Mouse (Mus musculus): ENCODE data around the gene Pde6g. TPM values are rescaled to one million over a fixed set of nuclear protein-coding genes. Genes with fewer than 3 reads are reported as not detected.

The Pde6g gene
- polyA plus RNA-seq, 1 experiment: 0.53 TPM

DNA sequence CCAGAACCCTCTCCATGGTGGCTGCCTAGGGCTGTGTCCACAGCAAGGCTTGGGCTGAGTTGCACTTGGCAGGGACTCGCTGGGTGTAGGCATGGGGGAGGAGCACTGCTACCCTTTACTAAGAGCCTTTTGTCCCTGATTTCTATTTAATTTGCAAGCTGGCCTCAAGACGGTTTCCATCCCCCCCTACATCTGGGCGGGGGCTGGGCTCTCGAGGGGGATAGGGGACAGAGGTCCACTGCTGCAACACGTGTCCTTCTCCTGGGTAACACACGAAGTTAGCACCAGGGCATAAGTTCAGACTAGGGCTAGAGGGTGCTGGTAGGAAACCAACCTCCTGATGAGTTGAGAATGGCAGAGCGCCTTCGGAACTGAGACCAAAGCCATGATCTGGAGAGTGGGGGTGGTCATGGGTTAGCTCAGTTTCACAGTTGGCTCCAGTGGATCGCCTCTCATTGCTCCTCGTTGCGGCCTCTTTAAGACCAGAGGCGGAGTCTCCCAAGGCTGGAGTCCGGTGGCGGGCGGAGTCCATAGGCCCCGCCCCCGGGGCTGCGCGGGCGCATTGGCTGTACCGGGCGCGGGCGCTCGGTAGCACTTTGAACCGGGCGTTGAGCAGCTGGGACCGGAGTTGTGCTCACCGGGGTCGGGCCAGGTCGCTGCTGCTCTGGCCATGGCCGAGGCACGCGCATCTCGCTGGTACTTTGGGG is 38.2 kb upstream of the Pde6g start, which contains the start of gene Slc25a10:
Slc25a10 (plus strand) TSS at position 524 of the 707 bp plus-strand sequence.
- peak; percentile 93 for DNase-seq (ENCODE audit: low read depth)
- TF ChIP-seq POLR2A (IDR thresholded peaks at IDR 0.05; ENCODE audit: borderline replicate concordance, extremely low read depth, insufficient read depth, insufficient read length, poor library complexity, severe bottlenecking) (peak; percentile 36; the same call in 1 of the 2 replicates), CTCF (IDR thresholded peaks at IDR 0.05; ENCODE audit: borderline replicate concordance, extremely low read depth, insufficient read depth, insufficient read length) (no peak)

DNA sequence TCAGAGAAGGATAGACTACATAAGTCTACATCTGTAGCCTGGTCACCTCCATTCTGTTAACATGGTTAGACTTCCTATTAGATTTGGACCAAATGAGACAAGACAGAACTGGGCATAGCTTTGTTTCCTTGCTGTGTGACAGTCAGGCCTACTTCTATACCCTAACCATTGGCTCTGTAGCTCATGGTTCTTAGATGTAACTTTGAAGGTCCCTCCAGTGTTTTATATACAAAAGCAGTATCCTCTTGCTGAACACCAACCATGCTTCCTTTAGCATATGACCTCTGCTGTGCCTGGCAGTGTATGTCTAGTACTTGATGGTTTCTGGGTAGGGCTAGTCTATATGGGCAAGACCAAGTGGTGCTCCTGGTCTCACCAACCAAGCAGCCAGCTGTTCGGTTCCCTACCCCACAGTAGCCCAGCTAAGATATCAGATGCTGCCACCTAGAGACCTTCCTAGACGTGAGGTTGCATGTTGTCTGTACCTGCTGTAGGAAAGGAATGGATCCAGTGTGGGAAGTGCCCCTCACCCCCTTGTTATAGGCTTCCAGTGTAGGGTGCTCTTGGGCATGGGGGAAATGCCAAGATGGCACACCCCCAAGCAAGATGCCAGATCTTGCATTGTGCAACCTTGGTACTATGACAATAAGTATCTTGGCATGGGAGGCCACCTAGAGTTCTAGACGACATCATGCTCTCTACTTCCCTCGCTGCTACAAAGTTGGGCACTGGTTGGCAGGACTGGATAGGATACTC is 37.2 kb upstream of the Pde6g start:
- TF ChIP-seq POLR2A (IDR thresholded peaks at IDR 0.05; ENCODE audit: borderline replicate concordance, extremely low read depth, insufficient read depth, insufficient read length, poor library complexity, severe bottlenecking) (no peak), CTCF (IDR thresholded peaks at IDR 0.05; ENCODE audit: borderline replicate concordance, extremely low read depth, insufficient read depth, insufficient read length) (no peak)
- no peak for DNase-seq (ENCODE audit: low read depth)

DNA sequence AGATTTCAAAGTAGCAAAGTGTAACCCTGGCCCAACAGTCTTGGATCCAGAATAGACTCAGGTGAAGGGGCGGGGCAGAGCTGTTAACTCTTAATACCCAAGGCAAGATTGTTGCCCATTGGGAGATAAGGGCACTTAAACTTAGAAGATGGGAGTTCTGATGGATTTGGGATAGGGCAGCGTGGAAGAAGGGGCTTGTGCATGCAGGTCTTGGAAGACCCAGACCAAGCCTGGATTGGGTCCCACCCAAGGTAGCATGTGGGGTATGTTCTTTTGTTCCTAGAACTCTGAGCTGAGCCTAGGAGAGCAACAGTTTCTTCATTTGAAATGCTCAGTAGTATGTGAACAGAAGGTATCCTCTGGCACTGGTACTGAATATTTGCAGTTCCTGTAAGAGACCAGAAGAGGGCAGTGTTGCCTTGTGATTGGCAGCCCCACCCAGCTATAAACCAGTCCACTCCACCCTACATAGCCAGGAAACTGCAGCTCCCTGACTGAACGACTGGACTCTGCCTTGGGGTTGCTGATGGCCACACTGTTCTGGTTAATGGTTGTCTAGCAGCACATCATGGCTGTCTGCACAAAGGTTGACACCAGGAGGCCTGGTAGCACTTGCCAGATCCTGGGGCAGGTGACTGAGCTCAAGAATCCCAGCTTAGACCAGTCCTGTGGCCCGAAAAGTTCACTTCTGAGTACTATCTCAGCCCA is 35.9 kb upstream of the Pde6g start:
- peak; percentile 91 for DNase-seq (ENCODE audit: low read depth)
- TF ChIP-seq POLR2A (IDR thresholded peaks at IDR 0.05; ENCODE audit: borderline replicate concordance, extremely low read depth, insufficient read depth, insufficient read length, poor library complexity, severe bottlenecking) (no peak), CTCF (IDR thresholded peaks at IDR 0.05; ENCODE audit: borderline replicate concordance, extremely low read depth, insufficient read depth, insufficient read length) (peak; percentile 88)

DNA sequence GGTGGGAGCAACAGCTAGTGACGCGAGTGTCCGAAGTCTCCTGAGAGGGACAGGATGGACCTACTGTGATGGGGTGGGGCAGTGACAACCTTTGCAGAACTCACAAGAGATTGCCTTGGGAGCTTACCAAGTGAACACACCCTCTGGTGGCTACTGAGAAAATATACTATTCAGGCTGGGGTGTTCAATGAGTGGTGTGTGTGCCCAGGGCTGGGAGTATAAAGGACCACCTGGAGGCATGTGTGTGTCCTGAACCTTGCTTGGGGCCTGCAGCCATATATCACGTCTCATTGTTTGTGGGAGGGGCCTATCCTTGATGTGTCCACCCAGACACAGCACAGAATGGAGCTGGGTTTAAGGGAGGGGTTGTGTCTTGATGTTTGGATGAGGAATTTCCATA is 35.2 kb upstream of the Pde6g start:
- DNase-seq (ENCODE audit: low read depth): no peak
- TF ChIP-seq POLR2A (IDR thresholded peaks at IDR 0.05; ENCODE audit: borderline replicate concordance, extremely low read depth, insufficient read depth, insufficient read length, poor library complexity, severe bottlenecking): no peak
- TF ChIP-seq CTCF (IDR thresholded peaks at IDR 0.05; ENCODE audit: borderline replicate concordance, extremely low read depth, insufficient read depth, insufficient read length): no peak

DNA sequence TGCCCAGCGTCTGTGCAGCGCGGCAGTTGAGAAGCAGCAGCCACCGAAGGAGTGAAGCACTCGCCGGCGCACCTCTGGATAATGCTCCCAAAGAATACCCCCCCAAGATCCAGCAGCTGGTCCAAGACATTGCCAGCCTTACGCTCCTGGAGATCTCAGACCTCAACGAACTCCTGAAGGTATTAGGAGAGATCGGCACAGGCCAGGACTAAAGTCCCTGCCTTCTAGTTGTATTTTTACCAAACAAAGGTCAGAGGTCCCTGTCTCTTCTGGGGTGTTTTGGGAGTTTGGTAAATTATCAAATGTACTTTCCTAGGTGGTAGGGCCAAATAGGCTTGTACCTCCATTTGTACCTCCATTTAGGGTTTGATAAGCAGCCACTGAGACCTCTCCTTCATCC is 32.0 kb upstream of the Pde6g start:
- TF ChIP-seq CTCF (IDR thresholded peaks at IDR 0.05; ENCODE audit: borderline replicate concordance, extremely low read depth, insufficient read depth, insufficient read length) (no peak), POLR2A (IDR thresholded peaks at IDR 0.05; ENCODE audit: borderline replicate concordance, extremely low read depth, insufficient read depth, insufficient read length, poor library complexity, severe bottlenecking) (no peak)
- DNase-seq (ENCODE audit: low read depth): no peak

DNA sequence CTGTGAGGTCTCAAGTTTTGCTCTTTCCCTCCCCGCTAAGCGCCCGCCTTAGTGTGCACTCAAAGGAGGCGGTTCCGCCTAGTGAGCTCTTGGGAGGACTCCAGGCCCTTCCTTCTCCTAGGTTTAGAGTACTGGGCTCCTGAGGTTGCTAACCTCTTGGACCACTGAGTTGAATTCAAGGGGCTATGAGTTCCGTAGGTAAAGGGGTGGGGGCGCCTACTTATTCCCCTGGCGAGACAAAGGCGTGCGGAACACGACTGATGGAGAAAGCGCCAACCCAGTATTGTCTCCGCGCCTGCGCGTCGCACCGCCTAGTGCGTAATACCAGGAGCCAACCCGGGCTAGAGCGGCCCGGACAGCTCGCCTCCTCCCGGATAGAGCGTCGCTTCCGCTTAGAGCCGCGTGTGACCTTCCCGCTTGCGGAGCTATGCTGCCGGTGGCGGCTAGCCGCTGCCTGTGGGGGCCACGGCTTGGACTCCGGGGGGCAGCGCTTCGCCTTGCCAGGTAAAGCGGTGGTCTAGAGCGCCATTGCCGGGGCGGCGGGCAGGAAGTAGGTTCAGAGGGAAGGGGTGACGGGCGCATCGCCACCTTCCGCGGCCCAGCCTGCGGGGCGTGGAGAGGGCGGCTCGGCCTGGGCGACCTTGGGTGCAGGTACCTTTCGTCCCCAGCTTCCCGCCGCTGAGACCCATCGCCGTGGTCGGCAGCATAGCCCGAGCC is 31.1 kb upstream of the Pde6g start, which contains the start of gene Mrpl12:
Mrpl12 (plus strand) TSS at position 349 of the 717 bp plus-strand sequence.
- peak; percentile 83; the same call in 1 of the 2 replicates for TF ChIP-seq POLR2A (IDR thresholded peaks at IDR 0.05; ENCODE audit: borderline replicate concordance, extremely low read depth, insufficient read depth, insufficient read length, poor library complexity, severe bottlenecking)
- TF ChIP-seq CTCF (IDR thresholded peaks at IDR 0.05; ENCODE audit: borderline replicate concordance, extremely low read depth, insufficient read depth, insufficient read length): no peak
- peak; percentile 99 for DNase-seq (ENCODE audit: low read depth)

DNA sequence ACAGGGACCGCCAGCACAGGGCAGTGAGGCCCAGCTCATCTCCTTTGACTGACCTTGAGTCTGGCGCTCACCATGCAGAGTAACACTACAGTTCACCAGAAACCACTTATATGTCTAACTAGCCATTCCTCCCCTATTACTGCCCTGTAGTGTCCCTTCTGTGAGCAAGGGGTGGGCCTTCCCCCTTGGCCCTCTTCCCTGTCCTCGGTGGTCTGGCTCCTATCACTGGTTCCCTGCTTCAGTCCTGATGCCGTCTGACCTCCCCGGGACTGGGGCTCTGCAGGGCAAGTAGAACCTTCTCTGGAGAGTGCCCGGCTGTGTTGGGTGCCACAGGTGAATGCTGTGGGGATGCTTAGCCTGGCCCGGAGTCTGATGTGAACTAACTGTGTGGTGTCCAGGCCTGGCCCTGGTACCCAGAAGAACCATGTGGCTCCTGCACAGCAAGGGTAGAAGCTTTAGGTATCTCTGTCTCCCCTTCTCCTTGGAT is 30.2 kb upstream of the Pde6g start:
- TF ChIP-seq POLR2A (IDR thresholded peaks at IDR 0.05; ENCODE audit: borderline replicate concordance, extremely low read depth, insufficient read depth, insufficient read length, poor library complexity, severe bottlenecking) (no peak), CTCF (IDR thresholded peaks at IDR 0.05; ENCODE audit: borderline replicate concordance, extremely low read depth, insufficient read depth, insufficient read length) (no peak)
- no peak for DNase-seq (ENCODE audit: low read depth)

DNA sequence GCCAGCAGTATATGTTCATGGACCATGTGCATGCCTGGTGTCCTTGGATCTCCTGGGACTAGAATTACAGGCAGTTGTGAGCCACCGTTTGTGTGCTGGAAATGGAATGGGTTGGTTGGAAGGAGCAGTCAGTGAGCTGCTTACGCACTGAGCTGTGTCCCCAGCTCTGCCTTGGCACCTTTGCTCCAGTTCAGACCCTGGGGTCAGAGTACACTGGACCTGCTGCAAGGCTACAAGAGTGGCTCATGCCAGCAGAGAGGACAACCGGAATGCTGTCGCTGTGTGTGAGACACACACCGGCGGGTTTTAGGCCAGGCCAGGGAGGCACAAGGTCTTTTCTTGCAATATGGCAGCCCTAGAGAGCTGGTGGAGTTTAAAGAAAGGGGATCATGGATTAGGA is 18.8 kb upstream of the Pde6g start:
- DNase-seq (ENCODE audit: low read depth): no peak
- TF ChIP-seq CTCF (IDR thresholded peaks at IDR 0.05; ENCODE audit: borderline replicate concordance, extremely low read depth, insufficient read depth, insufficient read length) (no peak), POLR2A (IDR thresholded peaks at IDR 0.05; ENCODE audit: borderline replicate concordance, extremely low read depth, insufficient read depth, insufficient read length, poor library complexity, severe bottlenecking) (no peak)

DNA sequence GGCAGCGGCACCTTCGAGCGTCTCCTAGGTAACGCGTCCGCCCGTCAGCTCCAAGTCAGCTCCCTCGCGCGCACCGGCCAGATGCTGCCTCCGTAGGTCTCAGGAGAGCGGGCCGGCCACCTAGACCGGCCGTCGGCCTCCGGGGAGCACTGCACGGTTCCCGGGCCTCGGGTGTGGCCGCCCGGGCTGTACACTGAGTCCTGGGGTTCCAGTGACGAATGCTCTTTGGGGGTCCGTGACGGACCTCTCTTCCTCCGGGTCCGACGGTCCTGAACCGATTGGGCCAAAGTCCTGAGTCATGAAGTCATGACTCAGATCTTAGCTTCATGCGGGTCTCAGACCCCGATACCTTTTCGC is 14.4 kb upstream of the Pde6g start:
- TF ChIP-seq CTCF (IDR thresholded peaks at IDR 0.05; ENCODE audit: borderline replicate concordance, extremely low read depth, insufficient read depth, insufficient read length) (no peak), POLR2A (IDR thresholded peaks at IDR 0.05; ENCODE audit: borderline replicate concordance, extremely low read depth, insufficient read depth, insufficient read length, poor library complexity, severe bottlenecking) (no peak)
- no peak for DNase-seq (ENCODE audit: low read depth)

DNA sequence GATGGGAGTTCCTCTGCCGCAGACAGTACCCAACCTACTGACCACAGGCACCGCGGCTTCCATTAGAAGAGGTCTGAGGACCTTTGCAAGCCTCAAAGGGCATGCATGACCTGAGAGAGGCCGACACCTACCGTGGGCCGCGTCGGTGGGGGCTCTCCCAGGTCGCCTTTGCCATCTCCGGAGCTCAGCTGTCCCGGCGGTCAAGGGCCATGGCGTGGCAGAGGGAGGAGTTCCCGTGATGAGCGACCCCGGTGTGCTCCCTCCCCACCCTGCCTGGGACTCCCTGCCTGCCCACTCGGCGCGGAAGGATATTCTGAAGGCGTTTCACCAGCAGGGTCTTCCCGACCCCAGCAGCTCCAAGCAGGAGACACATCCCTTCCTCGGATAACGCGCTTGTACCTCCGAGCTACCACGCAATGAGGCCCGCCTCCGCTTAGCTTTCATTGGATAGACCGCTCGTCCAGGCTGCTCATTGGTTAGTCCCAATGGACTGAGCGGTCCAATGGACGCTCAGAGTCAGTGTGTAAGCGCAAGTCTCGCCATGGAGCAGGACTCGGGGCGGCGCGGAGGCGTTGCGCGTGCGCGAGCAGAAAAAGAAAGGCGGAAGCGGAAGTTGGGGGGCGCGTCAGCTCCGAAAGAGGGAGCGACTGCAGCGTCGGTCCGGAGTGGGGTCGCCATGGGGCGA is 13.9 kb upstream of the Pde6g start, which contains the start of gene Arl16:
Arl16 (minus strand) TSS at position 557 of the 685 bp plus-strand sequence.
- peak; percentile 100 for DNase-seq (ENCODE audit: low read depth)
- TF ChIP-seq POLR2A (IDR thresholded peaks at IDR 0.05; ENCODE audit: borderline replicate concordance, extremely low read depth, insufficient read depth, insufficient read length, poor library complexity, severe bottlenecking): peak; percentile 92; the same call in 1 of the 2 replicates
- TF ChIP-seq CTCF (IDR thresholded peaks at IDR 0.05; ENCODE audit: borderline replicate concordance, extremely low read depth, insufficient read depth, insufficient read length): no peak
